Mouse (Mus musculus): ENCODE measurements around the gene Foxo1. TPM values are rescaled to one million over a fixed set of nuclear protein-coding genes. Genes with fewer than 3 reads are reported as not detected.

The Foxo1 gene
- polyA plus RNA-seq, 1 experiment from 2014 or later: 9.0 TPM

- H3K9me3 ChIP-seq (ENCODE audit: control insufficient read depth, low read length): no peaks in the 10 kb centered on the region
- no peak overlapping the region for H3K9ac ChIP-seq (ENCODE audit: low read depth, low read length)
- no peaks in the 10 kb centered on the region for H3K27me3 ChIP-seq (replicated peaks; ENCODE audit: control insufficient read depth, insufficient read depth, low read length)
- WGBS: 75% methylated on average over 5 of the region's 5 CpGs
- H3K4me3 ChIP-seq (ENCODE audit: low read depth, low read length): no peak overlapping the region
- ATAC-seq (ENCODE audit: low read depth) (no peak), DNase-seq (ENCODE audit: low spot score) (no peak)
- no peaks in the 10 kb centered on the region for H3K36me3 ChIP-seq (ENCODE audit: control insufficient read depth, insufficient read depth, low read length)
- 0 out of 2 replicates have a peak, but pooled peaks cover 5% of the 10 kb centered on the region for H3K4me1 ChIP-seq (ENCODE audit: control insufficient read depth, insufficient read depth, low read length)
- no peak overlapping the region for H3K27ac ChIP-seq (replicated peaks; ENCODE audit: low read depth, low read length)
- H3K4me2 ChIP-seq (ENCODE audit: low read depth, low read length): no peak overlapping the region
These were observed 35.2 kb downstream of the Foxo1 start for GRCm38 (mm10) chr3:52303301-52303700.

- ATAC-seq (ENCODE audit: low read depth): no peak
- no peak for DNase-seq (ENCODE audit: low spot score)
These were observed 40.6 kb downstream of the Foxo1 start for GRCm38 (mm10) chr3:52308586-52309321.

GRCm38 (mm10) chr3:52320516-52321270, 52.6 kb downstream of the Foxo1 start:
- H3K36me3 ChIP-seq (ENCODE audit: control insufficient read depth, insufficient read depth, low read length): no peaks in the 10 kb centered on the region
- no peak overlapping the region for H3K9ac ChIP-seq (ENCODE audit: low read depth, low read length)
- ATAC-seq (ENCODE audit: low read depth) (no peak), DNase-seq (ENCODE audit: low spot score) (no peak)
- 73% methylated on average over 12 of the region's 12 CpGs for WGBS
- H3K9me3 ChIP-seq (ENCODE audit: control insufficient read depth, low read length): no peaks in the 10 kb centered on the region
- H3K27ac ChIP-seq (replicated peaks; ENCODE audit: low read depth, low read length): no peak overlapping the region
- no peak overlapping the region for H3K4me2 ChIP-seq (ENCODE audit: low read depth, low read length)
- H3K4me3 ChIP-seq (ENCODE audit: low read depth, low read length): no peak overlapping the region
- peaks cover 15% of the 10 kb centered on the region for H3K4me1 ChIP-seq (ENCODE audit: control insufficient read depth, insufficient read depth, low read length)
- H3K27me3 ChIP-seq (replicated peaks; ENCODE audit: control insufficient read depth, insufficient read depth, low read length): no peaks in the 10 kb centered on the region

More at GRCm38 (mm10) chr3:52308586-52309321, 40.6 kb downstream of the Foxo1 start:
- no peaks in the 10 kb centered on the region for H3K27me3 ChIP-seq (replicated peaks; ENCODE audit: control insufficient read depth, insufficient read depth, low read length)
- no peak overlapping the region for H3K4me2 ChIP-seq (ENCODE audit: low read depth, low read length)
- H3K27ac ChIP-seq (replicated peaks; ENCODE audit: low read depth, low read length): no peak overlapping the region
- no peak overlapping the region for H3K9ac ChIP-seq (ENCODE audit: low read depth, low read length)
- H3K4me1 ChIP-seq (ENCODE audit: control insufficient read depth, insufficient read depth, low read length): no peaks in the 10 kb centered on the region
- H3K9me3 ChIP-seq (ENCODE audit: control insufficient read depth, low read length): no peaks in the 10 kb centered on the region
- H3K36me3 ChIP-seq (ENCODE audit: control insufficient read depth, insufficient read depth, low read length): no peaks in the 10 kb centered on the region
- 55% methylated on average over 5 of the region's 5 CpGs for WGBS
- no peak overlapping the region for H3K4me3 ChIP-seq (ENCODE audit: low read depth, low read length)

GRCm38 (mm10) chr3:52322401-52323385, 54.6 kb downstream of the Foxo1 start:
- Histone ChIP-seq H3K27ac (replicated peaks; ENCODE audit: low read depth, low read length) (no peak overlapping the region), H3K27me3 (replicated peaks; ENCODE audit: control insufficient read depth, insufficient read depth, low read length) (no peaks in the 10 kb centered on the region), H3K9ac (ENCODE audit: low read depth, low read length) (no peak overlapping the region), H3K4me1 (ENCODE audit: control insufficient read depth, insufficient read depth, low read length) (peaks cover 15% of the 10 kb centered on the region), H3K4me2 (ENCODE audit: low read depth, low read length) (no peak overlapping the region), H3K36me3 (ENCODE audit: control insufficient read depth, insufficient read depth, low read length) (no peaks in the 10 kb centered on the region), H3K9me3 (ENCODE audit: control insufficient read depth, low read length) (no peaks in the 10 kb centered on the region), H3K4me3 (ENCODE audit: low read depth, low read length) (no peak overlapping the region)
- WGBS: 22% methylated on average over 9 of the region's 9 CpGs
- peak; percentile 60 for ATAC-seq (ENCODE audit: low read depth)
- peak; percentile 79 for DNase-seq (ENCODE audit: low spot score)

GRCm38 (mm10) chr3:52325006-52325405, 56.9 kb downstream of the Foxo1 start:
- no peaks in the 10 kb centered on the region for H3K9me3 ChIP-seq (ENCODE audit: control insufficient read depth, low read length)
- no peak overlapping the region for H3K9ac ChIP-seq (ENCODE audit: low read depth, low read length)
- WGBS: 91% methylated on average over 5 of the region's 5 CpGs
- DNase-seq (ENCODE audit: low spot score) (no peak), ATAC-seq (ENCODE audit: low read depth) (no peak)
- no peaks in the 10 kb centered on the region for H3K36me3 ChIP-seq (ENCODE audit: control insufficient read depth, insufficient read depth, low read length)
- no peak overlapping the region for H3K4me3 ChIP-seq (ENCODE audit: low read depth, low read length)
- H3K27me3 ChIP-seq (replicated peaks; ENCODE audit: control insufficient read depth, insufficient read depth, low read length): no peaks in the 10 kb centered on the region
- H3K27ac ChIP-seq (replicated peaks; ENCODE audit: low read depth, low read length): no peak overlapping the region
- H3K4me2 ChIP-seq (ENCODE audit: low read depth, low read length): no peak overlapping the region
- peaks cover 15% of the 10 kb centered on the region for H3K4me1 ChIP-seq (ENCODE audit: control insufficient read depth, insufficient read depth, low read length)

GRCm38 (mm10) chr3:52326687-52327086, 58.6 kb downstream of the Foxo1 start:
- no peak for ATAC-seq (ENCODE audit: low read depth)
- no peaks in the 10 kb centered on the region for H3K36me3 ChIP-seq (ENCODE audit: control insufficient read depth, insufficient read depth, low read length)
- WGBS: 78% methylated on average over 6 of the region's 6 CpGs
- no peak overlapping the region for H3K9ac ChIP-seq (ENCODE audit: low read depth, low read length)
- peak; percentile 35 for DNase-seq (ENCODE audit: low spot score)
- H3K27ac ChIP-seq (replicated peaks; ENCODE audit: low read depth, low read length): no peak overlapping the region
- peaks cover 22% of the 10 kb centered on the region for H3K4me1 ChIP-seq (ENCODE audit: control insufficient read depth, insufficient read depth, low read length)
- no peak overlapping the region for H3K4me2 ChIP-seq (ENCODE audit: low read depth, low read length)
- no peaks in the 10 kb centered on the region for H3K9me3 ChIP-seq (ENCODE audit: control insufficient read depth, low read length)
- no peak overlapping the region for H3K4me3 ChIP-seq (ENCODE audit: low read depth, low read length)
- no peaks in the 10 kb centered on the region for H3K27me3 ChIP-seq (replicated peaks; ENCODE audit: control insufficient read depth, insufficient read depth, low read length)

GRCm38 (mm10) chr3:52327146-52327545, 59.0 kb downstream of the Foxo1 start:
- no peaks in the 10 kb centered on the region for H3K9me3 ChIP-seq (ENCODE audit: control insufficient read depth, low read length)
- 76% methylated on average over 13 of the region's 13 CpGs for WGBS

GRCm38 (mm10) chr3:52331709-52332108, 63.6 kb downstream of the Foxo1 start:
- no peak overlapping the region for H3K27ac ChIP-seq (replicated peaks; ENCODE audit: low read depth, low read length)
- H3K4me3 ChIP-seq (ENCODE audit: low read depth, low read length): no peak overlapping the region
- H3K27me3 ChIP-seq (replicated peaks; ENCODE audit: control insufficient read depth, insufficient read depth, low read length): no peaks in the 10 kb centered on the region
- no peaks in the 10 kb centered on the region for H3K36me3 ChIP-seq (ENCODE audit: control insufficient read depth, insufficient read depth, low read length)
- no peaks in the 10 kb centered on the region for H3K9me3 ChIP-seq (ENCODE audit: control insufficient read depth, low read length)
- H3K4me2 ChIP-seq (ENCODE audit: low read depth, low read length): no peak overlapping the region
- ATAC-seq (ENCODE audit: low read depth) (0 out of 2 replicates have a peak, but pooled peaks have one; percentile 30), DNase-seq (ENCODE audit: low spot score) (peak; percentile 45)
- WGBS: 82% methylated on average over 1 of the region's 1 CpGs
- 0 out of 2 replicates have a peak, but pooled peaks cover 7% of the 10 kb centered on the region for H3K4me1 ChIP-seq (ENCODE audit: control insufficient read depth, insufficient read depth, low read length)
- H3K9ac ChIP-seq (ENCODE audit: low read depth, low read length): no peak overlapping the region

More at GRCm38 (mm10) chr3:52327146-52327545, 59.0 kb downstream of the Foxo1 start:
- no peak for ATAC-seq (ENCODE audit: low read depth)
- peaks cover 17% of the 10 kb centered on the region for H3K4me1 ChIP-seq (ENCODE audit: control insufficient read depth, insufficient read depth, low read length)
- H3K4me3 ChIP-seq (ENCODE audit: low read depth, low read length): no peak overlapping the region
- H3K4me2 ChIP-seq (ENCODE audit: low read depth, low read length): no peak overlapping the region
- no peaks in the 10 kb centered on the region for H3K36me3 ChIP-seq (ENCODE audit: control insufficient read depth, insufficient read depth, low read length)
- H3K27ac ChIP-seq (replicated peaks; ENCODE audit: low read depth, low read length): no peak overlapping the region
- no peaks in the 10 kb centered on the region for H3K27me3 ChIP-seq (replicated peaks; ENCODE audit: control insufficient read depth, insufficient read depth, low read length)
- no peak for DNase-seq (ENCODE audit: low spot score)
- H3K9ac ChIP-seq (ENCODE audit: low read depth, low read length): no peak overlapping the region

All from embryonic facial prominence, embryonic 14.5 days (tissue).